Mouse (Mus musculus) testis, adult 2 months (tissue): Measurements from ENCODE around the gene Snap47.

Experiments
- CTCF ChIP-seq: fragments of 200-500 bp; IDR thresholded peaks from 2 replicates; pipeline ENCODE4 v1.5.1; 2012; ENCODE audit warnings: low read depth, mild to moderate bottlenecking, inconsistent platforms, low read length, moderate library complexity; ENCODE audit not compliant: control insufficient read depth, insufficient read depth, insufficient replicate concordance
- POLR2A ChIP-seq: fragments of 200-500 bp; IDR thresholded peaks from 2 replicates; pipeline ENCODE4 v1.6.1; 2012; ENCODE audit warnings: low read depth, mild to moderate bottlenecking, inconsistent platforms, low read length, moderate library complexity; ENCODE audit not compliant: control insufficient read depth

GRCm38 (mm10) chr11:59389617-59390016 is 61.4 kb downstream of the Snap47 start:
- TF ChIP-seq CTCF (no peak), POLR2A (no peak)
